Mouse (Mus musculus) ES-E14 (cell line): ENCODE measurements around the gene Fgf4. TPM values are rescaled to one million over a fixed set of nuclear protein-coding genes. Genes with fewer than 3 reads are reported as not detected.

Experiments used
- DNase-seq: peaks from one replicate; pipeline ENCODE4 v3.0.0-alpha.2; 2013; ENCODE audit warnings: low read depth, low spot score
- H3K27ac ChIP-seq: 2 replicates; pipeline ENCODE4 v1.5.1; 2012; ENCODE audit warnings: low read depth, mild to moderate bottlenecking, low read length, moderate library complexity, mixed read lengths; ENCODE audit not compliant: poor library complexity, insufficient read depth, severe bottlenecking
- H3K36me3 ChIP-seq: 2 replicates; pipeline ENCODE4 v1.6.1; 2012; ENCODE audit warnings: mild to moderate bottlenecking, low read length, moderate library complexity, mixed read lengths; ENCODE audit not compliant: control insufficient read depth, poor library complexity, insufficient read depth, severe bottlenecking
- H3K4me1 ChIP-seq, 2 experiments: fragments of 150-350 bp in 1 of 2; sonication (generic) in 1 of 2; 2 replicates each; pipeline ENCODE4 v1.6.1; 2012; ENCODE audit warnings: low read length in 2 of 2, mild to moderate bottlenecking in 1 of 2, mixed read lengths in 1 of 2; ENCODE audit not compliant: control insufficient read depth in 2 of 2, insufficient read depth in 2 of 2, poor library complexity in 1 of 2
- H3K4me3 ChIP-seq, 2 experiments: fragments of 150-350 bp in 1 of 2; sonication (generic) in 1 of 2; 2 replicates each; pipeline ENCODE4 v1.5.1; 2012; ENCODE audit warnings: low read length in 2 of 2, low read depth in 1 of 2, mild to moderate bottlenecking in 1 of 2, mixed read lengths in 1 of 2; ENCODE audit not compliant: insufficient read depth in 1 of 2, poor library complexity in 1 of 2, severe bottlenecking in 1 of 2
- H3K9ac ChIP-seq: 2 replicates; pipeline ENCODE4 v1.6.1; 2012; ENCODE audit warnings: low read depth, mild to moderate bottlenecking, low read length, mixed read lengths; ENCODE audit not compliant: poor library complexity, insufficient read depth, severe bottlenecking
- H3K9me3 ChIP-seq: fragments of 150-350 bp; sonication (generic); 2 replicates; pipeline ENCODE4 v1.6.1; 2012; ENCODE audit warnings: low read depth, mild to moderate bottlenecking, low read length; ENCODE audit not compliant: control insufficient read depth, insufficient read depth
- CHD2 ChIP-seq: IDR thresholded peaks from 2 replicates; pipeline ENCODE4 v1.6.1; 2014; ENCODE audit warnings: mild to moderate bottlenecking, low read depth, low read length, inconsistent platforms
- HCFC1 ChIP-seq: IDR thresholded peaks from 2 replicates; pipeline ENCODE4 v1.6.1; 2012; ENCODE audit warnings: low read length, inconsistent platforms, borderline replicate concordance; ENCODE audit not compliant: insufficient read depth
- MAFK ChIP-seq: IDR thresholded peaks from 2 replicates; pipeline ENCODE4 v1.6.1; 2014; ENCODE audit warnings: mild to moderate bottlenecking, low read depth, low read length, inconsistent platforms; ENCODE audit not compliant: insufficient read depth
- ZC3H11A ChIP-seq: IDR thresholded peaks from 2 replicates; pipeline ENCODE4 v1.6.1; 2012; ENCODE audit warnings: low read depth, mild to moderate bottlenecking, inconsistent platforms, low read length, borderline replicate concordance
- ZNF384 ChIP-seq: IDR thresholded peaks from 2 replicates; pipeline ENCODE4 v1.6.1; 2012; ENCODE audit warnings: low read depth, low read length, inconsistent platforms
- in situ Hi-C, 2 experiments: fragments of 600-800 bp; cut with MboI; formaldehyde crosslinking; loops; one replicate each; pipeline ENCODE4 v1.15.1; 2025; ENCODE audit warnings: low sequenced_read_pairs in 2 of 2, inconsistent platforms in 1 of 2; ENCODE audit not compliant: unreplicated experiment in 2 of 2
- total RNA-seq: library from RNA; depleted of rRNA; stranded (reverse); fragments of 300-350 nt; gene quantifications from 2 replicates; pipeline ENCODE4 v1.2.3, GENCODE M21; 2012

The Fgf4 gene
- total RNA-seq, 1 experiment, result 147 TPM

DNA sequence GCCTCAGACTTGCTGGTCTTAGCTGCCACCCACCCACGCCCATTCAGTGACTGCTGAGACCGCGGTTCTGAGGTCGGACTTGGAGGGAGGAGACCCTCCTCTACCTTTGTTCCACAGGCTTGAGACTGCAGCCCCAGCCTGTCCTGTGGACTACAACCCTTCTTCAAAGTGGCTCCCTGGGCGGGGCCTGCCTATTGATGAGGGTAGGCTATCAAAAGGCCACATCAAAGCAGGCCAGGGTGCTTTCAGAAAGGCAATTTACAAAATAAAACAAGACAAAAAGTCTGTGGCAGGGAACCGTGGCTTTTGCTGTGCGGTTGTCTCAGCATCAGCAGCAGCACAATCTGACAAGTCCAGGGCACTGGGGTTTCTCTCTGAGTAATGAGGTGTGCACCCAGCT lies 25.3 kb upstream of the Fgf4 start:
- H3K4me3 ChIP-seq, result no peak overlapping the region
- 0 out of 4 replicates have a peak, but pooled peaks cover 0 to 5% of the 10 kb centered on the region in 2 experiments for H3K4me1 ChIP-seq
- DNase-seq, result peak; percentile 81
- H3K9me3 ChIP-seq, result no peaks in the 10 kb centered on the region
- no peak overlapping the region for H3K27ac ChIP-seq
- no peak overlapping the region for H3K9ac ChIP-seq
- in situ Hi-C loops, result no loop called here
- TF ChIP-seq CHD2 (no peak), ZC3H11A (no peak), MAFK (no peak), HCFC1 (no peak)
- no peaks in the 10 kb centered on the region for H3K36me3 ChIP-seq

DNA sequence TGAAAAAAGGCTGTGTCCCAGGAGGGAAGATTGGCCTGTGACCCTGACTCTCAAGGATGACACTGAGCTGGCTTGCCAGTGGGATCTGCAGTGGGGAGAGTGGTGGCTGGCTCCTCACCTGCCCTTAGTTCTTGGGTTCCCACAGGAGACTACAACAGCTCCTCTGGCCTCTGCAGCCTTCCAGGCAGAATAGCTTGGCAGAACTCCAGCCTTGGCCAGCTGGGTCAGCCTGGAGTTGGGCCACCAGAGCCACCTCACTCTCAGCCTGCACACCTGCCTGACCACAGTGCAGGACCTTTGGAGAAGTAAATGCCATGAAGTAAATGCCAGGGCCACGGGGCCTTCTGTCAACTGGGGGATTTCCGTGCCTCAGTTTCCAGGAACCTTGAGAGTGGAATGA lies 23.2 kb upstream of the Fgf4 start:
- in situ Hi-C loops, result no loop called here
- TF ChIP-seq MAFK, result no peak
- TF ChIP-seq HCFC1, result no peak
- no peak for TF ChIP-seq CHD2
- TF ChIP-seq ZNF384, result no peak
- TF ChIP-seq ZC3H11A, result no peak
- no peak for DNase-seq
- H3K36me3 ChIP-seq, result no peaks in the 10 kb centered on the region
- no peak overlapping the region for H3K27ac ChIP-seq
- H3K4me3 ChIP-seq, result no peak overlapping the region
- H3K9ac ChIP-seq, result no peak overlapping the region
- peaks cover 1 to 12% of the 10 kb centered on the region in 2 experiments; a peak in 1 of 4 replicates for H3K4me1 ChIP-seq
- H3K9me3 ChIP-seq, result no peaks in the 10 kb centered on the region

GRCm38 (mm10) chr7:144828369-144828768 lies 18.8 kb upstream of the Fgf4 start:
- Histone ChIP-seq H3K4me1 (peaks cover 3 to 11% of the 10 kb centered on the region in 2 experiments; a peak in 1 of 4 replicates), H3K27ac (no peak overlapping the region), H3K9me3 (no peaks in the 10 kb centered on the region), H3K36me3 (no peaks in the 10 kb centered on the region), H3K9ac (no peak overlapping the region), H3K4me3 (no peak overlapping the region)
- TF ChIP-seq HCFC1, result no peak
- no peak for TF ChIP-seq ZNF384
- TF ChIP-seq ZC3H11A, result no peak
- TF ChIP-seq MAFK, result no peak
- no peak for TF ChIP-seq CHD2
- in situ Hi-C loops, result no loop called here
- DNase-seq, result no peak

DNA sequence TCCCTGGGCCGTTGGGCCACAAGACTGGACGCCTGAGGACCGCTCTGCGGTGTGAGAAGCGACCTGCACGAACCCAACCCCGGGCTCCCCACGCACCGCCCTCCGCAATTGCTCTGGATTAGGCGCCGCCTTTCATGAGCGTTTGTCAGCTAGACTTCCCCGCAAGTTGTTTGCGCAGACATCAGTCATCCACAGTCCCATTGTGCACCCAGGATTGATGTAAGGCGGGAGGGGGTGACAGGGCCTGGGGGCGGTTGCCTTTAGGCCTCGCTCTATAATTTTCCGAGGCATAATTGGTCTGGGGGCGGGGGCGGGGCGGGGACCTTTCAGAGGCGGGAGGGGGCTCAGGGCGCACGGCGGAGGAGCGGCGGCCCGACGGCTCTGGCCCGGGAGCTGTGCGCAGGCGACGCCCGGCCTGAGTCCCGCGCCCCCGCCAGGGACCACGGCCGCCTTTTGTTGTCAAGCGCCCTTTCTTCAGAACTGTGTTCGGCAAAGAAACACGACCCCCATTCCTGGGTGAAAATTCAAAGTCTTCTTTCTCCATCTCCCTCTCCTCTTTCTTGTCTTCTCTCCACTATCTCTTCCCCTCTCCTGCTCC lies 9.2 kb upstream of the Fgf4 start, which contains the start of gene Fgf3:
TSS of gene Fgf3 (plus strand) at position 193 of the 598 bp plus-strand sequence.
- no peak for DNase-seq
- H3K4me1 ChIP-seq, result peaks cover 0 to 4% of the 10 kb centered on the region in 2 experiments; a peak in 1 of 4 replicates
- no peaks in the 10 kb centered on the region for H3K9me3 ChIP-seq
- TF ChIP-seq MAFK, result no peak
- no peak for TF ChIP-seq ZC3H11A
- no peak for TF ChIP-seq CHD2
- TF ChIP-seq HCFC1, result no peak
- TF ChIP-seq ZNF384, result no peak
- H3K4me3 ChIP-seq, result peak within 1 kb of the TSS; percentile 53 to 58
- peak within 1 kb of the TSS; percentile 33 for H3K9ac ChIP-seq
- in situ Hi-C loops, result no loop called here
- no peaks in the 10 kb centered on the region for H3K36me3 ChIP-seq
- no peak within 1 kb of the TSS for H3K27ac ChIP-seq
